Mouse (Mus musculus): ENCODE results near the gene Vmn1r179.
"Not testable (repeated sequence)": the region's sequence is repeated elsewhere in the genome, so short reads cannot be mapped to it uniquely, and the experiment has no call there.

The Vmn1r179 gene

GRCm38 (mm10) chr7:23926678-23927077 lies at the start of gene Vmn1r179:
Gene Vmn1r179, plus strand, starts transcription at chr7:23926978.
- in situ Hi-C loops (cut with MboI, MseI), result no loop called here

DNA sequence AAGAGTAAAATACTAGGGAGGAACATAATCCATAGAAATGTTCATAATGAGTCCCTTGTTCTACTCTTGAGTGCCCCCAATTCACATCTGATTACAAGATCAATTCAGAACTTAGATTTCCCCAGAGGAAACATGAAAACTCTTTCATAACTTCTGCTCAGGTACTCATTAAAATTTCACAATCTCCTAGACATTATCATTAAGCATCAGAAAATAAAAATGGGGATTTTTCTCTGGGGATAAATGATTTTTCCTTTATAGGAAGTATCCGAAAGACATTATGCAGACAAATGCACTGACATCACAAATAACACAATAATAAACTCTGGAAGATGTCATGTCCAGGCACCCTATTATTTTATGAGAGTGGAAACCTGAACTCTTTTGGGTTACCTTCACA lies 35.1 kb upstream of the Vmn1r179 start, which contains the start of gene Vmn1r178:
TSS of gene Vmn1r178 (plus strand) at position 301 of the 400 bp plus-strand sequence.
- in situ Hi-C loops (cut with MboI, MseI), result no loop called here

DNA sequence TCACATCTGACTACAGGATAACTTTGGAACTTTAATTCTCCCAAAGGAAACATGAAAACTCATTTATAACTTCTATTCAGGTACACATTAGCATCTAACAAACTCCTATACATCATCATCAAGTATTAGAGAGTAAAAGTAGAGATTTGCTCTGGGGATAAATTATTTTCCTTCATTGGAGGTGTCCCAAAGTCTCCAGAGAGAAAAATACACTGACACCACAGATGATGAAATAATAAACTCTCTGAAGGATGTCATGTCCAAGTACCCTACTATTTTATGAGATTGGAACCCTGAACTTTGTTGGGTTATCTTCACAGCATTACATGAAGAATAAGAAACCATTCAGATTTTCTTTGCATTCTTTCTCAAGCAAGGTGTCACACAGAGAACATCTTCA lies 23.6 kb downstream of the Vmn1r179 start, which contains the start of gene Vmn1r180:
TSS of gene Vmn1r180 (plus strand) at position 301 of the 400 bp plus-strand sequence.
- in situ Hi-C loops (cut with MboI, MseI), result no loop called here

DNA sequence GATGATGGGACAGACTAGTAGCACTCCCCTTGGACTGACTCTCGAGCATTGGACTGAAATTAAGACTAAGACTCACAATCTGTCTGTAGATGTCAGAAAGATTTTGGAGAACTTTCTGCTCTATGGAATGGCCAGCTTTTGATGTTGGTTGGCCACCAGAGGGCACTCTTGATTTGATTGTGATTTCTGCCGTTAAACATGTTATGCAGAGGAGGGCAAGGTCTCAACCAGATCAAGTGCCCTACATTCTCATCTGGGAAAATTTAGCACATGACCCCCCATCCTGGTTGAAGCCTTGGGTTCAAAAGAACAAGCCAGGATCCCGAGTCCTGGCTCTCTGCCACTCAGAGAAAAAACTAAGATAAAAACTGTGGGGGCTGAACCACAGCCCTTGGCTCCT lies 41.3 kb downstream of the Vmn1r179 start:
- in situ Hi-C loops (cut with MboI, MseI), result loop anchor here (5.0 to 10.0 kb wide), 3 partner anchors 257 to 389 kb away; no protein-coding TSS in a partner anchor

- in situ Hi-C loops (cut with MboI, MseI), result not testable (repeated sequence)
Measured at GRCm38 (mm10) chr7:23974315-23974714, 47.5 kb downstream of the Vmn1r179 start, which contains the start of gene Vmn1r181. Gene Vmn1r181, plus strand, starts transcription at chr7:23974615.
